Mouse (Mus musculus): ENCODE measurements around the gene Klhl11. TPM values are rescaled to one million over a fixed set of nuclear protein-coding genes. Genes with fewer than 3 reads are reported as not detected.

Gene Klhl11
- polyA plus RNA-seq, 1 experiment from 2014 or later = 8.6 TPM

DNA sequence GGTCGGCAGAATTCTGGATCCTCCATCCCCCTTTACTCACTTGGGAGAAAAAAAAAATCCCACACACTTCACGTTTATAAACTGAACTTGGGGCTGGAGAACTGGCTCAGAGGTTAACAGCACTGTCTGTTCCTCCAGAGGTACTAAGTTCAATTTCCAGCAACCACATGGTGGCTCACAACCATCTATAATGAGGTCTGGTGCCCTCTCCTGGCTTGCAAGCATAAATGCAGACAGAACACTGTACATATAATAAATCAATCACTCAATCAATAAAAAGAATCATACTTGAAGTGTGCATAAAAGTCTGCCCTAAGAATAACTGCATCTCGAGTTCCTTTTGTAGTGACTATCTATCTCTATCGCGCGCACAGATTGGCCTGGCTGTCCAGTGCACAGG lies 18.4 kb upstream of the Klhl11 start:
- Histone ChIP-seq H3K4me2 (ENCODE audit: low read length) (no peak overlapping the region), H3K9ac (ENCODE audit: low read length) (no peak overlapping the region), H3K4me3 (ENCODE audit: control insufficient read depth in 1 of 2, insufficient read depth in 1 of 2, low read depth in 1 of 2, low read length in 2 of 2) (no peak overlapping the region), H3K36me3 (ENCODE audit: control insufficient read depth, insufficient read depth, low read length) (peaks cover 87% of the 10 kb centered on the region), H3K4me1 (ENCODE audit: control insufficient read depth in 2 of 2, insufficient read depth in 2 of 2, low read length in 2 of 2) (no peaks in the 10 kb centered on the region), H3K27me3 (ENCODE audit: control insufficient read depth, insufficient read depth, low read length) (no peaks in the 10 kb centered on the region), H3K9me3 (ENCODE audit: control insufficient read depth, low read length) (no peaks in the 10 kb centered on the region), H3K27ac (replicated peaks in 1 of 2; ENCODE audit: control insufficient read depth in 1 of 2, insufficient read depth in 1 of 2, low read depth in 2 of 2, low read length in 2 of 2) (no peak overlapping the region)
- no peak for ATAC-seq (ENCODE audit: insufficient number of reproducible peaks, insufficient read depth, low FRiP score, low read depth)
- 88% methylated on average over 6 of the region's 6 CpGs for WGBS

DNA sequence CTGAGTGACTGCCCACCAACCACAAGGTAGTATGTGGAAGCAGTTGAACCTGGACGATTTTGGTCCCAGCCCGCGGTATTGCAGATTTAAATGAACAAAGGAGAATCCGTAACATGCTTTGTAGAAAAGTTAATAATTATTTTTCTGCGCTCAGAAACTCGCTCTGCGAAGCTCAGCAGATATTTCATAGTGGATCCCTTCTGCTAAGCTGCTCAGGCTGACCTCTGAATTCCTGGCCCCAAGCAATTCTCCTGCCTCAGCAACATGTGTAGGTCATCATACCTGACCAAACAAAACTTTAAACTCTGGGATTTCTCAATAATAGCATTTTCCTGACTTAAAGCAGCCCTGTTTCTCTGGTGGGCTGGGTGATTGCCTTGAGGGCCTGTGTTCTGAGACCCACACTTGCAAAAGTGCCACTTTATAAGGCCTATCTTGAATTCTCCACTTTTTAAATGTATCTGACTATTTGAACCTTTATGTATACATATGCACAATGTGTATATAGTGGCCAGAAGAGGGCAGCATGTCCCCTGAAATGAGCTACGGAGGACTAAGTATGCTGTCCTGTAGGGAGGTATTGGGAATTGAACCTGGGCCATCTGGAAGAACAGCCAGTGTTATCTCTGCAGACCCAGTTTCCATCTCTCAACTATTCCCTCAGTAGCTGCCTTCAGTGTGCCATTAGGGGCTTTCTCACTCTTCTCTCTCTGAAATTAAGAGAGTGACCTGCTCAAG lies 13.4 kb upstream of the Klhl11 start:
- no peak overlapping the region for H3K9ac ChIP-seq (ENCODE audit: low read length)
- H3K27me3 ChIP-seq (ENCODE audit: control insufficient read depth, insufficient read depth, low read length) = no peaks in the 10 kb centered on the region
- ATAC-seq (ENCODE audit: insufficient number of reproducible peaks, insufficient read depth, low FRiP score, low read depth) = no peak
- no peaks in the 10 kb centered on the region for H3K4me1 ChIP-seq (ENCODE audit: control insufficient read depth in 2 of 2, insufficient read depth in 2 of 2, low read length in 2 of 2)
- no peak overlapping the region for H3K4me3 ChIP-seq (ENCODE audit: control insufficient read depth in 1 of 2, insufficient read depth in 1 of 2, low read depth in 1 of 2, low read length in 2 of 2)
- no peaks in the 10 kb centered on the region for H3K9me3 ChIP-seq (ENCODE audit: control insufficient read depth, low read length)
- 86% methylated on average over 8 of the region's 8 CpGs for WGBS
- H3K27ac ChIP-seq (replicated peaks in 1 of 2; ENCODE audit: control insufficient read depth in 1 of 2, insufficient read depth in 1 of 2, low read depth in 2 of 2, low read length in 2 of 2) = no peak overlapping the region
- no peak overlapping the region for H3K4me2 ChIP-seq (ENCODE audit: low read length)
- peaks cover 89% of the 10 kb centered on the region for H3K36me3 ChIP-seq (ENCODE audit: control insufficient read depth, insufficient read depth, low read length)

DNA sequence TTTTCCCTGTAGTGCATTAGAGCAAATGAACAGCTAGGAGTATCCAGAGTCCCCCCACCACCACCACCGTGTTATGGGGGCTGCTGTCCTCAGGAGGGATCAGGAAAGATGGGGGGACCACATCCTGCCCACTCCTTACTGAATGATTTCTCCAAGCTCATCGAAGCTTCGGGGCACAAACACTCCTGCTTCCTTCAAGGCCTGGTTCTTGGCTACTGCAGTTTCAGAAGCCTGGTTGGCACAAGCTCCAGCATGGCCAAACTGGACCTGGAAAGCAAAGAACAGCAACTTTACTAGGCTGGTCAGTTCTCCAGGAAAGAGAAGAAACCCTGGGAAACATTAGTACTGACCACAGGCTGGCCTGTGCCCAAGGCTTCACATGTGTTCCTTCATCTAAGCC lies 11.9 kb upstream of the Klhl11 start:
- no peak overlapping the region for H3K4me2 ChIP-seq (ENCODE audit: low read length)
- WGBS = 97% methylated on average over 3 of the region's 3 CpGs
- no peak overlapping the region for H3K27ac ChIP-seq (replicated peaks in 1 of 2; ENCODE audit: control insufficient read depth in 1 of 2, insufficient read depth in 1 of 2, low read depth in 2 of 2, low read length in 2 of 2)
- no peak overlapping the region for H3K9ac ChIP-seq (ENCODE audit: low read length)
- no peak overlapping the region for H3K4me3 ChIP-seq (ENCODE audit: control insufficient read depth in 1 of 2, insufficient read depth in 1 of 2, low read depth in 1 of 2, low read length in 2 of 2)
- H3K27me3 ChIP-seq (ENCODE audit: control insufficient read depth, insufficient read depth, low read length) = no peaks in the 10 kb centered on the region
- ATAC-seq (ENCODE audit: insufficient number of reproducible peaks, insufficient read depth, low FRiP score, low read depth) = no peak
- H3K36me3 ChIP-seq (ENCODE audit: control insufficient read depth, insufficient read depth, low read length) = peaks cover 89% of the 10 kb centered on the region
- no peaks in the 10 kb centered on the region for H3K9me3 ChIP-seq (ENCODE audit: control insufficient read depth, low read length)
- no peaks in the 10 kb centered on the region for H3K4me1 ChIP-seq (ENCODE audit: control insufficient read depth in 2 of 2, insufficient read depth in 2 of 2, low read length in 2 of 2)

DNA sequence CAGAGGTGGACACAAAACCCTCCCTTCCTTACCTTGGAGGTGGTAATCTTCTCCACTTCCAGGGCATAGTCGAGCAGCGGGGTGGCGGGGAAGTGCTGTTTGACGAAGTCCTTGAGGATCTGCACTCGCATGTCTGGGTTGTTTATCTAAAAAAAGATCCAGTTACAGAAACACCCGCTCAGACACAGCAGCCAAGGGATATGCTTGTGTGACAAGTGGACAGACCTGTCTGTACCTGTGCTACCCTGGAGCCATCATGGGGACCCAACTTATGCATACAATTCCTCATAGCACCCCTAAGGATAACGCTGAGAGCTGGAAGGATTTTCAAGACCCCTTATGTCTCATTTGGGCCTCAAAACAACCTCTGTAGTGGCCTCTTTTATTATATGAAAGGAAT lies 6.6 kb upstream of the Klhl11 start:
- no peak for ATAC-seq (ENCODE audit: insufficient number of reproducible peaks, insufficient read depth, low FRiP score, low read depth)
- Histone ChIP-seq H3K4me3 (ENCODE audit: control insufficient read depth in 1 of 2, insufficient read depth in 1 of 2, low read depth in 1 of 2, low read length in 2 of 2) (no peak overlapping the region), H3K27ac (replicated peaks in 1 of 2; ENCODE audit: control insufficient read depth in 1 of 2, insufficient read depth in 1 of 2, low read depth in 2 of 2, low read length in 2 of 2) (no peak overlapping the region), H3K4me2 (ENCODE audit: low read length) (no peak overlapping the region), H3K27me3 (ENCODE audit: control insufficient read depth, insufficient read depth, low read length) (no peaks in the 10 kb centered on the region), H3K9ac (ENCODE audit: low read length) (no peak overlapping the region), H3K36me3 (ENCODE audit: control insufficient read depth, insufficient read depth, low read length) (peaks cover 81% of the 10 kb centered on the region), H3K4me1 (ENCODE audit: control insufficient read depth in 2 of 2, insufficient read depth in 2 of 2, low read length in 2 of 2) (no peaks in the 10 kb centered on the region), H3K9me3 (ENCODE audit: control insufficient read depth, low read length) (no peaks in the 10 kb centered on the region)
- 63% methylated on average over 7 of the region's 7 CpGs for WGBS

DNA sequence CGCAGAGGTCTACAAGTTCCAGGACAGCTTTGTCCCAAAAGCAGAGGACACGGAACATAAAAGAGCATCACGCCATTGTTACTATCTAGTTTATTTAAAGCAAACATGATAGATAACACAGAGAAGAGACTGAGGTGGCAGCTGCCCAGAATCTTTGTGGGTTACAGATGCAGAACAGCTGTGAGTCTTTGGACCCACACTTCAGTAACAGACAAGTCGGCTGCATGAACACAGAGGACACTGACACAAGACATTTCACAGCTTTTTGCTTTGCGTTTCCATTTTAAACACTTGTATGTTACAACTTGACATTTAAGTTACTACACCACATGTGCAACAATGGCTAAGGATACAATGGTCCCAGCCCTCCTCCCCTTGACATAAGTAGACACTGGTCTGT lies 3.7 kb upstream of the Klhl11 start:
- Histone ChIP-seq H3K36me3 (ENCODE audit: control insufficient read depth, insufficient read depth, low read length) (peaks cover 53% of the 10 kb centered on the region), H3K9me3 (ENCODE audit: control insufficient read depth, low read length) (no peaks in the 10 kb centered on the region), H3K27me3 (ENCODE audit: control insufficient read depth, insufficient read depth, low read length) (no peaks in the 10 kb centered on the region), H3K4me3 (ENCODE audit: control insufficient read depth in 1 of 2, insufficient read depth in 1 of 2, low read depth in 1 of 2, low read length in 2 of 2) (no peak overlapping the region), H3K27ac (replicated peaks in 1 of 2; ENCODE audit: control insufficient read depth in 1 of 2, insufficient read depth in 1 of 2, low read depth in 2 of 2, low read length in 2 of 2) (no peak overlapping the region), H3K4me1 (ENCODE audit: control insufficient read depth in 2 of 2, insufficient read depth in 2 of 2, low read length in 2 of 2) (peaks cover 0 to 3% of the 10 kb centered on the region in 2 experiments; a peak in 1 of 4 replicates), H3K9ac (ENCODE audit: low read length) (no peak overlapping the region), H3K4me2 (ENCODE audit: low read length) (no peak overlapping the region)
- no peak for ATAC-seq (ENCODE audit: insufficient number of reproducible peaks, insufficient read depth, low FRiP score, low read depth)
- WGBS = 82% methylated on average over 5 of the region's 5 CpGs

DNA sequence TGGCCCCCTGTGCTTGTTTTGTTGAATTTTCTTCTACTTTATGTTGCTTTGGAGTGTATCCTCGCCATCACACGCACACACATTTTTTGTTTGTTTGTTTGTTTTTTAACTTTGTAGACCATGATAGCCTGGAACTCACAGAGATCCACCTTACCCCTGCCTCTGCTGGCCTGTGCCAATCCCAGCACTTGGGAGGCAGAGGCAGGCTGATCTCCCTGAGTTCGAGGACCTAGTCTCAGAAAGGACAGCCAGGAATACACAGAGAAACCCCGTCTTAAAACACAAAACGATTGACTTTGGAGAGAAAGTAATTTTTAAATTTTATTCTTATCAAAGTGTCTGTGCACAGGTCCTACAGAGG lies 374 bp upstream of the Klhl11 start:
- H3K4me2 ChIP-seq (ENCODE audit: low read length) = peak overlapping the region; percentile 26; the same call in 1 of the 2 replicates
- H3K9ac ChIP-seq (ENCODE audit: low read length) = no peak overlapping the region
- peak overlapping the region in 1 of 2 experiments; percentile 10; a peak in 1 of 4 replicates for H3K27ac ChIP-seq (replicated peaks in 1 of 2; ENCODE audit: control insufficient read depth in 1 of 2, insufficient read depth in 1 of 2, low read depth in 2 of 2, low read length in 2 of 2)
- peak; percentile 20; the same call in 1 of the 2 replicates for ATAC-seq (ENCODE audit: insufficient number of reproducible peaks, insufficient read depth, low FRiP score, low read depth)
- WGBS = 27% methylated on average over 5 of the region's 5 CpGs
- no peaks in the 10 kb centered on the region for H3K27me3 ChIP-seq (ENCODE audit: control insufficient read depth, insufficient read depth, low read length)
- H3K36me3 ChIP-seq (ENCODE audit: control insufficient read depth, insufficient read depth, low read length) = peaks cover 24% of the 10 kb centered on the region
- peak overlapping the region in 1 of 2 experiments; percentile 90; a peak in 1 of 4 replicates for H3K4me3 ChIP-seq (ENCODE audit: control insufficient read depth in 1 of 2, insufficient read depth in 1 of 2, low read depth in 1 of 2, low read length in 2 of 2)
- peaks cover 2 to 15% of the 10 kb centered on the region in 2 experiments; a peak in 2 of 4 replicates for H3K4me1 ChIP-seq (ENCODE audit: control insufficient read depth in 2 of 2, insufficient read depth in 2 of 2, low read length in 2 of 2)
- no peaks in the 10 kb centered on the region for H3K9me3 ChIP-seq (ENCODE audit: control insufficient read depth, low read length)

DNA sequence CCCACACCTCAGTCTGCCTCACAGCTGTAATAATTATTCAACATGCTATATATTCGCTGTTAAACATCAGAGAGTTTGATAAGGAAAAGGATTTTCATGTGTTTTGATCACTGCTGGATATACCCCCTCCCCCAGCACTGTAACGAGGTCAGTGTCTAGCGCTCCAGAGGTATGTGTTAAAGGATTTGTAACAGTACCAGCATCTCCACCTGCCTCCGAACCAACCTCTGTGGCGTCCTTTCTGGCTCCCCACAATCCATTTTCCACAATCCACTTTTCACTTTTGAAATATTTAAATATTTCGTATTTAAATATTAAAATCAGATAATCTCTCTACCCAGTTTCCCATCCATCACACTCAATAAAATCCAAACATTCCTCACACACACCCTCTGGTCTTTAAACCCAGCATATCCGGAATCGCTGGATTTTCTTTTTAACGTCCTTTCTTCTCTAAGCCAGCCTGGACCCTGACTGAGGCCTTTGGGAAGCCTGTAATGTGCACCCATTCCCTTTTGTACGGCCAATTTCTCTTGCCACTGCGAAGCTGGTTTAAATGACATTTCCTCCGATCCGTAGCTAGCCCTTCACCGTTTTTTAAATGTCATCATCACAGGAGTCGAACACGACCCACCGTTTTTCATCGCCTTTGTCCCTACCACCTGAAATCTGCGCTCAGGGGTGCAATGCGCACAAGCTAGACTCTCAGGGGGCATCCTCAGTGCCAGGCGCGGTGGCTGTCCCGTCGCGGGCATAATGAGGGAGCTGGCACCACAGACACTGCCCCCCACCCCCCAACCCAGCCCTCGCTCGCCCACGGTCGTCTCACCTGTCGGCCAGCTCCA lies 967 bp downstream of the Klhl11 start:
- H3K4me3 ChIP-seq (ENCODE audit: control insufficient read depth in 1 of 2, insufficient read depth in 1 of 2, low read depth in 1 of 2, low read length in 2 of 2) = peak overlapping the region; percentile 88 to 90
- H3K9ac ChIP-seq (ENCODE audit: low read length) = peak overlapping the region; percentile 98
- H3K9me3 ChIP-seq (ENCODE audit: control insufficient read depth, low read length) = no peaks in the 10 kb centered on the region
- H3K27ac ChIP-seq (replicated peaks in 1 of 2; ENCODE audit: control insufficient read depth in 1 of 2, insufficient read depth in 1 of 2, low read depth in 2 of 2, low read length in 2 of 2) = peak overlapping the region in 1 of 2 experiments; percentile 78; a peak in 1 of 4 replicates
- 4% methylated on average over 30 of the region's 30 CpGs for WGBS
- no peaks in the 10 kb centered on the region for H3K27me3 ChIP-seq (ENCODE audit: control insufficient read depth, insufficient read depth, low read length)
- 0 out of 2 replicates have a peak, but pooled peaks have one; percentile 20 for ATAC-seq (ENCODE audit: insufficient number of reproducible peaks, insufficient read depth, low FRiP score, low read depth)
- peaks cover 2 to 15% of the 10 kb centered on the region in 2 experiments; a peak in 2 of 4 replicates for H3K4me1 ChIP-seq (ENCODE audit: control insufficient read depth in 2 of 2, insufficient read depth in 2 of 2, low read length in 2 of 2)
- H3K36me3 ChIP-seq (ENCODE audit: control insufficient read depth, insufficient read depth, low read length) = peaks cover 13% of the 10 kb centered on the region
- H3K4me2 ChIP-seq (ENCODE audit: low read length) = peak overlapping the region; percentile 98
